Mouse (Mus musculus): ENCODE results near the gene Cwc22. TPM values are rescaled to one million over a fixed set of nuclear protein-coding genes. Genes with fewer than 3 reads are reported as not detected.

Cwc22 gene
- total and polyA plus RNA-seq, 2 experiments from 2014 or later: 9.0 to 9.6 TPM

- H3K4me2 ChIP-seq (ENCODE audit: low read depth, low read length): no peak overlapping the region
These were observed 43.1 kb downstream of the Cwc22 start for GRCm38 (mm10) chr2:77903098-77903497.

DNA sequence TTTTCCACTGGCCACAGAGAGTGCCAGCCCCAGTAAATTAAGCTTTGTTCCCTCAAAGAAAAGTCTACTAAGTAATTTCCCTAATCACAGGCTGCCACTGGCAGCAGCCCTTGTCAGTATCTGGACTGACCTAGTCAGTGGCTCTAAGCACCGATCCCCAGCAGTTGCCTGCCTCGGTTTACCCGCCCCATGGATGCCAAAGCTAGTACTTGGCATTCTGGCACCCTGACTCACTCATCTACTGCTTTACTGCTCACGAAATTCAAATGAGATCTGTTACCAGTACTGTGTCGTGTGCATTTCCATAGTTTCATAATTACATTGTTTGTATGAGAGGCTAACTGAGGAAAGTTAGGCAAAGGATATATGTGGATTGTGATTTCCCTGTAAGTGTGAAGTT, 44.9 kb downstream of the Cwc22 start:
- DNase-seq (ENCODE audit: low spot score) (no peak), ATAC-seq (no peak)
- 93% methylated on average over 5 of the region's 5 CpGs for WGBS
- Histone ChIP-seq H3K27me3 (ENCODE audit: insufficient read depth, low read length) (no peaks in the 10 kb centered on the region), H3K9ac (replicated peaks; ENCODE audit: low read length) (no peak overlapping the region), H3K4me1 (ENCODE audit: insufficient read depth, low read length) (no peaks in the 10 kb centered on the region), H3K4me2 (ENCODE audit: low read depth, low read length) (no peak overlapping the region), H3K4me3 (ENCODE audit: low read length) (no peak overlapping the region), H3K27ac (no peak overlapping the region), H3K36me3 (ENCODE audit: insufficient read depth, low read length) (peaks cover 28% of the 10 kb centered on the region), H3K9me3 (ENCODE audit: low read length) (no peaks in the 10 kb centered on the region)
- no peak for TF ChIP-seq CTCF (IDR thresholded peaks at IDR 0.05; ENCODE audit: low read depth)

More at GRCm38 (mm10) chr2:77903098-77903497, 43.1 kb downstream of the Cwc22 start:
- Histone ChIP-seq H3K4me3 (ENCODE audit: low read length) (no peak overlapping the region), H3K9ac (replicated peaks; ENCODE audit: low read length) (no peak overlapping the region), H3K9me3 (ENCODE audit: low read length) (no peaks in the 10 kb centered on the region), H3K27me3 (ENCODE audit: insufficient read depth, low read length) (no peaks in the 10 kb centered on the region), H3K27ac (no peak overlapping the region), H3K36me3 (ENCODE audit: insufficient read depth, low read length) (peaks cover 25% of the 10 kb centered on the region), H3K4me1 (ENCODE audit: insufficient read depth, low read length) (no peaks in the 10 kb centered on the region)
- DNase-seq (ENCODE audit: low spot score): no peak
- no peak for TF ChIP-seq CTCF (IDR thresholded peaks at IDR 0.05; ENCODE audit: low read depth)
- WGBS: 93% methylated on average over 3 of the region's 3 CpGs
- ATAC-seq: no peak

DNA sequence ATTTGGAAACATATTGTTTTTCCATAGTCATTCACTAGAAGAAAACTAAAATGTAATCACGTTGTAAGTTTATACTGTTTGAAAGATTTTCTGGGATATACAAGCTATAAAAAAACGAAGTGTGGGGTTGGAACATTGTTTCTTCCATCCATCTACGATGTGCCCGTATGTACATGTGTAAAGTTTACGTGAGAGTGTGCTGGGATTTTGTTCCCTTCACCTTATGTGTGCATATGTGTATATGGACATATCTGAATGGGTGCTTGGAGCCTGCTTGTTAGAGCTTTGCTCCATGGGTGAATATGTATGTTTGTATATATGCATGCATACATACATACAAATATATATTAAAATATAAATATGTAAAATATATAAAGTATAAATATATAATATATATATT, 45.4 kb downstream of the Cwc22 start:
- no peak overlapping the region for H3K9ac ChIP-seq (replicated peaks; ENCODE audit: low read length)
- WGBS: 97% methylated on average over 5 of the region's 5 CpGs
- no peak for DNase-seq (ENCODE audit: low spot score)
- H3K27me3 ChIP-seq (ENCODE audit: insufficient read depth, low read length): no peaks in the 10 kb centered on the region
- no peak overlapping the region for H3K4me2 ChIP-seq (ENCODE audit: low read depth, low read length)
- TF ChIP-seq CTCF (IDR thresholded peaks at IDR 0.05; ENCODE audit: low read depth): no peak
- H3K36me3 ChIP-seq (ENCODE audit: insufficient read depth, low read length): peaks cover 28% of the 10 kb centered on the region
- no peaks in the 10 kb centered on the region for H3K4me1 ChIP-seq (ENCODE audit: insufficient read depth, low read length)
- H3K27ac ChIP-seq: no peak overlapping the region
- H3K9me3 ChIP-seq (ENCODE audit: low read length): no peaks in the 10 kb centered on the region
- ATAC-seq: no peak
- no peak overlapping the region for H3K4me3 ChIP-seq (ENCODE audit: low read length)

DNA sequence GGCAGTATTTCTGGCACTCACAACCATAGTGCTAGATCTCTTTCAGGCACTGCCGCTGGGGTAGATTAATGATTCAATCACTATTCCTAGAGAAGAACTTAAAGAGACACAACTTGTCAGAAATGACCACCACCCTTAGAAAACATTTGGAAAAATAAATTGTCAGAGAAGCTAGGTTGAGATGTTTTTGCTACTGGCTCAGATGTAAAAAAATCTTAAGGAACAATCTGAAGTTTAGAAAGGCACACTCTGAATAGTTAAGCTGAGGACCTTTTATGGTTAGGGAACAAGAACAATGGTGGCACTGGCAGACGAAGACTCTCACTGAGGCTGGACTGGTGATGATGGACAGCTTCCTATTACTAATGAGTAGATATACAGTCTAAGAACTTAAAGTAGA, 46.1 kb downstream of the Cwc22 start:
- Histone ChIP-seq H3K4me2 (ENCODE audit: low read depth, low read length) (no peak overlapping the region), H3K27me3 (ENCODE audit: insufficient read depth, low read length) (no peaks in the 10 kb centered on the region), H3K4me1 (ENCODE audit: insufficient read depth, low read length) (no peaks in the 10 kb centered on the region), H3K36me3 (ENCODE audit: insufficient read depth, low read length) (peaks cover 28% of the 10 kb centered on the region), H3K9me3 (ENCODE audit: low read length) (no peaks in the 10 kb centered on the region), H3K9ac (replicated peaks; ENCODE audit: low read length) (no peak overlapping the region), H3K4me3 (ENCODE audit: low read length) (no peak overlapping the region), H3K27ac (no peak overlapping the region)
- 80% methylated on average over 2 of the region's 2 CpGs for WGBS
- ATAC-seq: no peak
- no peak for DNase-seq (ENCODE audit: low spot score)
- no peak for TF ChIP-seq CTCF (IDR thresholded peaks at IDR 0.05; ENCODE audit: low read depth)

DNA sequence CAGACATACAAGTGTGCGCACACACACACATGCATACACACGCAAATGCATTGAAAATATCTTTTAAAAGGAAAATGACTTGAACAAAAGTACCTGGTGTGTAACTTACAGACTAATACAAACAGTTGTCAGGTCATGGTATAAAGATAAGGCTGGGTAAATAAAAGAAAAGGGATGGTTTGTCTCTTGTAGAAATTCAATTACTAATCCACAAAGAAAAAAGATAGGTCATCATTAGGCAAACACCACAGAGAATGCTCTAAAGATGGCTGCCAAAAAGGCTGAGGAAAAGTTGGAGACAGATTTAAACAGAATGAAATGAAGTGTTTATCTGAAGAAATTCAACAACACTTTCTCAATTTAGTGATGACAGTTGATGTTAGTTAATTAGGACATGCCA, 47.7 kb downstream of the Cwc22 start:
- Histone ChIP-seq H3K36me3 (ENCODE audit: insufficient read depth, low read length) (peaks cover 19% of the 10 kb centered on the region), H3K4me3 (ENCODE audit: low read length) (no peak overlapping the region)

DNA sequence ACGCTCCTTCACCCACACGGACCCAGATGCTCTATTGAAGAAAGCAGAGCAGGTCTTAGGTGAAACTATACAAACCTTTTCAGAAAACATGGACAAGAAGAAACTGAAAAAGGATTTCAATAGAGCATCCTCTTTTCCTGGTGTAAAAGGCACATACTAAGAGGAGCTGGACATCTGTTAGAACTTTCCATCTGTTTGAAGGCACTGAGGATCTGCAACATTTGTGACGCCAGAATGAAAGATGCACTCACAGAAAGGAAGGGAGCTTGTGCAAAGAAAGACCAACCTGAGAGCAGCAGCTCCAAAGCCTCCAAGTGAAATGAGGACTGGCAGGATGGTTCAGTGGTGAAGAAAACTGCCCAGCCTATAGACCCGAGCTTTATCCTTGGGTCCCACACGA, 48.2 kb downstream of the Cwc22 start:
- Histone ChIP-seq H3K9me3 (ENCODE audit: low read length) (no peaks in the 10 kb centered on the region), H3K36me3 (ENCODE audit: insufficient read depth, low read length) (peaks cover 16% of the 10 kb centered on the region), H3K27me3 (ENCODE audit: insufficient read depth, low read length) (no peaks in the 10 kb centered on the region), H3K4me3 (ENCODE audit: low read length) (no peak overlapping the region), H3K4me2 (ENCODE audit: low read depth, low read length) (no peak overlapping the region), H3K9ac (replicated peaks; ENCODE audit: low read length) (no peak overlapping the region), H3K4me1 (ENCODE audit: insufficient read depth, low read length) (no peaks in the 10 kb centered on the region), H3K27ac (no peak overlapping the region)
- 89% methylated on average over 5 of the region's 5 CpGs for WGBS
- no peak for TF ChIP-seq CTCF (IDR thresholded peaks at IDR 0.05; ENCODE audit: low read depth)
- no peak for ATAC-seq
- DNase-seq (ENCODE audit: low spot score): no peak

More for the DNA sequence above, 47.7 kb downstream of the Cwc22 start:
- no peaks in the 10 kb centered on the region for H3K9me3 ChIP-seq (ENCODE audit: low read length)
- no peak overlapping the region for H3K27ac ChIP-seq
- no peak for ATAC-seq
- H3K4me2 ChIP-seq (ENCODE audit: low read depth, low read length): no peak overlapping the region
- H3K27me3 ChIP-seq (ENCODE audit: insufficient read depth, low read length): no peaks in the 10 kb centered on the region
- no peak overlapping the region for H3K9ac ChIP-seq (replicated peaks; ENCODE audit: low read length)
- 100% methylated on average over 2 of the region's 2 CpGs for WGBS
- no peaks in the 10 kb centered on the region for H3K4me1 ChIP-seq (ENCODE audit: insufficient read depth, low read length)
- no peak for TF ChIP-seq CTCF (IDR thresholded peaks at IDR 0.05; ENCODE audit: low read depth)
- DNase-seq (ENCODE audit: low spot score): no peak

- WGBS: 65% methylated on average over 3 of the region's 3 CpGs
- Histone ChIP-seq H3K4me2 (ENCODE audit: low read depth, low read length) (no peak overlapping the region), H3K36me3 (ENCODE audit: insufficient read depth, low read length) (peaks cover 20% of the 10 kb centered on the region), H3K4me1 (ENCODE audit: insufficient read depth, low read length) (no peaks in the 10 kb centered on the region), H3K4me3 (ENCODE audit: low read length) (no peak overlapping the region), H3K9me3 (ENCODE audit: low read length) (no peaks in the 10 kb centered on the region), H3K9ac (replicated peaks; ENCODE audit: low read length) (no peak overlapping the region), H3K27ac (no peak overlapping the region), H3K27me3 (ENCODE audit: insufficient read depth, low read length) (no peaks in the 10 kb centered on the region)
- no peak for DNase-seq (ENCODE audit: low spot score)
- no peak for ATAC-seq
- no peak for TF ChIP-seq CTCF (IDR thresholded peaks at IDR 0.05; ENCODE audit: low read depth)
These were observed 48.6 kb downstream of the Cwc22 start for GRCm38 (mm10) chr2:77897558-77897899.
